9 mouse cellular contexts compared by ENCODE assay signal in genomic region chr15:12067971-12068370, GRCm38 (mm10). TPM values are rescaled to one million over a fixed set of nuclear protein-coding genes. Genes with fewer than 3 reads are reported as not detected.
DNase-seq lines count a peak whose midpoint lies in the region; ATAC-seq lines count a peak whose summit lies in the region.
"Had no signal": no experiment of that assay in that cellular context is flagged by ENCODE, and none has a peak within 500 bp of the region (broad histone marks: within the 10 kb centered on the region; RNA-seq: fewer than 3 reads in every experiment).

No protein-coding gene starts in this region.

- H3K27me3 ChIP-seq in intestine, embryonic 16.5 days (replicated peaks; ENCODE audit: control insufficient read depth, insufficient read depth, low read length), result no peaks in the 10 kb centered on the region
- H3K27me3 ChIP-seq in stomach, embryonic 14.5 days (ENCODE audit: control insufficient read depth, insufficient read depth, low read length), result no peaks in the 10 kb centered on the region

- peaks cover 13% of the 10 kb centered on the region for H3K4me1 ChIP-seq in intestine, embryonic 16.5 days (ENCODE audit: control insufficient read depth, insufficient read depth, low read length)
- peaks cover 26% of the 10 kb centered on the region; the same call in 1 of the 2 replicates for H3K4me1 ChIP-seq in stomach, embryonic 14.5 days (ENCODE audit: control insufficient read depth, insufficient read depth, low read length)

- H3K36me3 ChIP-seq in intestine, embryonic 16.5 days (ENCODE audit: control insufficient read depth, insufficient read depth, low read length), result no peaks in the 10 kb centered on the region
- no peaks in the 10 kb centered on the region for H3K36me3 ChIP-seq in stomach, embryonic 14.5 days (ENCODE audit: control insufficient read depth, insufficient read depth, low read length)

- DNase-seq in kidney, postnatal 10 days, result peak; percentile 52
- no peak for DNase-seq in kidney, adult 8-10 months
- peak; percentile 64 to 73 for DNase-seq in heart, adult 9 months (ENCODE audit: low spot score in 2 of 2)
- no peak for DNase-seq in adrenal gland, adult 2 months

- H3K4me3 ChIP-seq in intestine, embryonic 16.5 days (ENCODE audit: low read length), result no peak overlapping the region
- H3K4me3 ChIP-seq in stomach, embryonic 14.5 days (ENCODE audit: low read depth, low read length), result no peak overlapping the region
- H3K4me3 ChIP-seq: layer of hippocampus, adult 2 months had no signal

- H3K9me3 ChIP-seq in intestine, embryonic 16.5 days (ENCODE audit: control insufficient read depth, low read length), result no peaks in the 10 kb centered on the region
- H3K9me3 ChIP-seq in stomach, embryonic 14.5 days (ENCODE audit: control insufficient read depth, low read depth, low read length), result no peaks in the 10 kb centered on the region

- WGBS in intestine, embryonic 16.5 days, result 36% methylated on average over 2 of the region's 2 CpGs
- 26% methylated on average over 2 of the region's 2 CpGs for WGBS in stomach, embryonic 14.5 days

- ATAC-seq in intestine, embryonic 16.5 days, result peak; percentile 31; the same call in 1 of the 2 replicates
- ATAC-seq in stomach, embryonic 14.5 days (ENCODE audit: insufficient number of reproducible peaks, insufficient read depth, low FRiP score, low read depth), result no peak
- no peak for ATAC-seq in megakaryocyte progenitor cell, adult 5-6 weeks (replicated peaks; ENCODE audit: poor library complexity)
- ATAC-seq in CD4-positive, CD25-positive, alpha-beta regulatory T cell, adult 4 months, result no peak

- no peak overlapping the region for H3K9ac ChIP-seq in intestine, embryonic 16.5 days (ENCODE audit: low read depth, low read length)
- H3K9ac ChIP-seq in stomach, embryonic 14.5 days (replicated peaks; ENCODE audit: low read depth, low read length), result no peak overlapping the region

- H3K4me2 ChIP-seq in intestine, embryonic 16.5 days (ENCODE audit: low read depth, low read length), result no peak overlapping the region
- no peak overlapping the region for H3K4me2 ChIP-seq in stomach, embryonic 14.5 days (replicated peaks; ENCODE audit: low read depth, low read length)

- peak overlapping the region; percentile 78 for H3K27ac ChIP-seq in intestine, embryonic 16.5 days (ENCODE audit: low read length)
- H3K27ac ChIP-seq in stomach, embryonic 14.5 days (ENCODE audit: low read length), result peak overlapping the region; percentile 88

RNA-seq across cellular contexts. Expression of gene Zfr, which starts 49.7 kb away (rescaled TPM):
- polyA plus RNA-seq in intestine, embryonic 16.5 days (2015; fragmentation: Nextera tagmentation; extraction: Ambion mirVana), result 79.7 and 86.9 TPM in 2 replicates
- 173 and 181 TPM in 2 replicates for polyA plus RNA-seq in stomach, embryonic 14.5 days (2014; fragmentation: Nextera tagmentation; extraction: Ambion mirVana)
- 141 and 147 TPM in 2 replicates for total RNA-seq in megakaryocyte progenitor cell, adult 5-6 weeks (2015)
- total RNA-seq in megakaryocyte progenitor cell, adult 5-6 weeks (2017), result 49.0 and 63.7 TPM in 2 replicates
- 100 to 1,000 TPM; 152 to 182 TPM for total RNA-seq in adrenal gland, adult 2 months (2021)
- polyA plus RNA-seq in adrenal gland, adult 2 months (2012; rRNA removed), result 172 and 205 TPM in 2 replicates
- polyA plus RNA-seq in CD4-positive, CD25-positive, alpha-beta regulatory T cell, adult 4 months (2017; shearing (Covaris generic)), result 100 to 1,000 TPM; 189 to 227 TPM

Comparison
In these comparisons a context has a peak if more than half of its experiments do, and no peak if none do; other contexts are left out.
1. DNase-seq: peak in kidney, postnatal 10 days (single experiment) and heart, adult 9 months (2 of 2); none in kidney, adult 8-10 months (0 of 2) and adrenal gland, adult 2 months (single experiment).